Mouse (Mus musculus): ENCODE data around the gene Cacna2d1. TPM values are rescaled to one million over a fixed set of nuclear protein-coding genes. Genes with fewer than 3 reads are reported as not detected.
A peak's percentile ranks its signal among the peaks of the same experiment; 100 is the strongest.

The Cacna2d1 gene
- total RNA-seq, 2 experiments from 2014 or later = 141 to 157 TPM

DNA sequence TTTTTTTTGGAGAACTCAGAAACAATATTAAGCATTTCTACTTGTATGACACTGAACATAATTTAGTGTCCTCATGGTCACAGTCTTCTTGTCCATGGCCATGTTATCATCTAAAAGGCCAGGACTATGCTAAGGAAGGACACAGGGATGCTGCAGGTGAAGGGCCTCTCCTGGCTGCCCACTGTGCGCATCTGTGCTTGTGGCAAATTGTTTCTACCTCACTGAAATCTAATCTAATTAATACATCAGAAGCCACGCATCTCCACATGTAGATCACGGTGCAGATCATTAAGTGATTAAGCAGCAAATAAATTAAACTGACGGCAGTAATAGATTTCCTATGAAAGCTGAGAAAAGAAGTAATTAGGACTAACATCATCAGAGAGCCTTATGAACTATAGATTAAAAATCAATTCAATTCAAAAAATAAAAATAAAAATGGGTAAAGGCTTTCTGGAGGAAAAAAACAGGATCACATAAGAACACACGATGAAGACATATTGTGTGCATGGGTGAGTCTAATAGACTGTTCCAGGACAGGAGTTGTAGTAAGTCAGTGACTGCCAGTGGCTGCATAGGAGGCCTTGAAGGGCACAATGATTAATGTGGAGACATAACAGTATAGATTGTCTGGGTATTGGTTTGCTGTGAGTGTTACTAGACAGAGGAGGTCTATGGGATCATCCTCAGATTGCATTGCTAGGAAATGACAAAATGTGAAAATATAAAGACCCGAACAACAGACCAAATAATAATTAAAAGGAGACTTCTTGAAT is 318.4 kb downstream of the Cacna2d1 start:
- no peak for DNase-seq (ENCODE audit: low spot score in 2 of 2)

DNA sequence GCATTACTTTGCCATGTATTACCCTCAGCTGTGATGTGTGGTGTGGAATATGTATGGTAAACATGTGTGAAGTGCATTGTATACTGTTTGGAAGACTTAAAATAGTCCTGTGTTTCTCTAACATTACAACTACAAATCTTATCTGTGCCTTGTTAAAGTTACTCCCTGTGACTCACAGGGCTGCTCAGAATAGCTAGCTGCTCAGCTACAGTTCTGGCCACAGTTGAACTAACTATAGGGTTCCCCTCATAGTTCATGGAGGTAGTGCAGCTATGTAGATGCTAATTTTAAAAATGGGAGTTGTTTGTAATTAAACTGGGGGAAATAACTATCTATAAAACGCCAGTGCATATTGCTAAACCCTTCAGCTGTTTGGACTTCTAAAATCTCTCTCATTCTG is 319.3 kb downstream of the Cacna2d1 start:
- no peak for DNase-seq (ENCODE audit: low spot score in 2 of 2)

DNA sequence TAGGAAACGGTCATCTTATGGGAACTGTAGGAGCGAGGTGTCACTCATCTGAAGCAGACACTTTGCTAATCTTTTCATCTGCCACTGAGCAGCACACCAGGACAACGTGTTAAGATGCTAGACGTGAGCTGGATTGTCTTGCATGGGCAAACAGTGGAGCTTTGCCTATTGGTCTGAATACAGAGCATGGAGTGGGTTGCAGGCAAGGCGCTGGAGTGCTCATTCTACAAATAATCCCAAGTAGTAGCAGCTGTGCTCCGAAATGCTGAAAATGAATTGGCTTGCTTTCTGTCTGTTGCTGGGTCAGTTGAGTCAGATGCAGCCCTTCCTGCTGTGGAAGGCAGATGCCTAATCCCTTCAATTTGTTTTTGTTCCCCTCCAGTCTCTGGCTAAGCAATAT is 330.9 kb downstream of the Cacna2d1 start:
- DNase-seq (ENCODE audit: low spot score in 2 of 2) = peak in 1 of 2 experiments; percentile 21

DNA sequence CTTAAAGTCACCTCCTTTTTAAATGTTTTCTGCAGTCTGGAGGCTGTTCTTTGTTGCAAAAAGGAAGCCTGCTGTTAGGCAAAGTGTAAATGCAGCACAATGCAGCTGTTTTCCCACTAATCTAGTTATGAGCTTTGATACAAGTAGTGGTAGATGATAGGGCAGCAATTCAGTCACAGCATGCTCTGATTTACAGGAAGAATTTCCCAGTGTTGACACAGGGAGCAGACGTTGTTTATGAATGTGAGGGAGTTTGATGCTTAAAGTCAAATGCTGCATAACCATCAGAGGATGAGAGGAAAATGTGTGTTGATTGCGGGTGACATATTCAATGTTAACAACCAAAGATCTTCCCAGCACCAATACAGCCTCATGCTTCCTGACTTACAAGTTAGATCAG is 342.6 kb downstream of the Cacna2d1 start:
- DNase-seq (ENCODE audit: low spot score in 2 of 2) = no peak

DNA sequence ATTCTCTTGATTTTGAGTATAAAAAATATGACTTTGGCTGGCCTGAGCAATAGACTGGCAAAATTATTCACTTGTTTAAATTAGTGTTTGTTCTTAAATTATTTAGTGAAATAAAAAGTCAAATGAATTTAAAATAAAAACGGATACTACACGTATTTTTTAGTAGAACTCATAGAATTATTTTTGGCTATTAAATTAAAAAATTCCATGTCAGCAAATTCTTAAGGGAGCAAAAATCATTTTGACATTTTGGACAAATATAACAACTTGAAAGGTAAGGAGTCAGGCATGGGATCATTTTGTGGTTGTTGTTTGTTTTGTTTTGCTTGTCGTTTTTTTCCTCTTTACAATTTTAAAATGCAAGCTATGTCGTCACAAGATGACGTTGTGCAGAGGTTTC is 346.7 kb downstream of the Cacna2d1 start:
- DNase-seq (ENCODE audit: low spot score in 2 of 2) = no peak

DNA sequence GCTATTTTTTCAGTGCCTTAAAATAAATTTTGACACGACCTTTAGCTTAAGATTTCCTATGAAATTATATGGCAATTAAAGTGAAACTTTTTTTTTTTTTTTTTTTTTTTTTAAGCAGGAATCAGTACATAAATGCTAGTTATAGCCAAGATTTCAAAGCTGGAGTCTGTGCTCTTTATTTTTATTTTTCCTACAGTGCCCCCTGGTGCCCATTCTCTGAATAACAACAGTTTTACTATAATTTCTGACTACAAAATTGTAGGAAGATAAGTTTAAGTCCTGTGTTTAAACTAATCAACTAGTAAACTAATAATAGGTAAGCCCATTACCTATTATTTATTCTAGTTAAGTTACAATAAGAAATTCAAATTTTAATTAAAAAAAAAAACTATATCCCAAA is 358.7 kb downstream of the Cacna2d1 start:
- DNase-seq (ENCODE audit: low spot score in 2 of 2) = peak in 1 of 2 experiments; percentile 75

DNA sequence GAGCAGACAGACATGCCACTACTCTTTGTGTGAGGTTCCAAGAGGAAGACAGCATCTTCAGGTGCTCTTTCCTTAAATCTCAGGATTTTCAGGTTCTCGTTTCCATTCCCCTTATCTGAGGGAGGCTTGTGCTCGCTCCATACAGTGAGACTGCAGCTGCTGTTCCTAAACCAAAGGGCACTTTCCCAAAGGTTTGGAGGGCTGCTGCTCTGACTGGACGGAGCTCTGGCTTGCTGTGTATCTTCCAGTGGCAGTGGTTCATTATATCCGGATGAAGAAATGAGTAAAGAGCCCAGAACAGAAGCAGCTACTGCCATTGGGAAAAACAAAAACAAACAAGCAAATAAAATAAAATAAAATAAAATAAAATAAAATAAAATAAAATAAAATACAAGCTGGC is 359.3 kb downstream of the Cacna2d1 start:
- no peak for DNase-seq (ENCODE audit: low spot score in 2 of 2)

DNA sequence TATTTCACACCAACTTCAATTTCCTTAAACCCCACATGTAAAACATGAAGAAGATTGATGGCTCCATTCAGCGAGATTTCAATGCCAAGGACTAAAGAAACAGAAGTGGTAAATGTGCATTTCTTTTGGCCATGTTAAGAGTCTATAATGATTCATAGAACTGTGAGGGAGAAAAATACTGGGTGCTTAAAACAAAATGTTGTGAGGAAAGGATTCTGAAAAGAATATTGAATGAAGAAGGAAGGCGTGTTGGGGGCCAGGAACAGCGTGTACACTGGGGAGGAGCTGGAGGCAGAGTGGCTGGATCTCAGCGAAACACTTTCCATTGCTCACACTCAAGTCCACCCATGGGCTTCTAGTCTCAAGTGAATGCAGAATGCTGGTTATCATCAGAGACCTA is 360.2 kb downstream of the Cacna2d1 start:
- no peak for DNase-seq (ENCODE audit: low spot score in 2 of 2)

DNA sequence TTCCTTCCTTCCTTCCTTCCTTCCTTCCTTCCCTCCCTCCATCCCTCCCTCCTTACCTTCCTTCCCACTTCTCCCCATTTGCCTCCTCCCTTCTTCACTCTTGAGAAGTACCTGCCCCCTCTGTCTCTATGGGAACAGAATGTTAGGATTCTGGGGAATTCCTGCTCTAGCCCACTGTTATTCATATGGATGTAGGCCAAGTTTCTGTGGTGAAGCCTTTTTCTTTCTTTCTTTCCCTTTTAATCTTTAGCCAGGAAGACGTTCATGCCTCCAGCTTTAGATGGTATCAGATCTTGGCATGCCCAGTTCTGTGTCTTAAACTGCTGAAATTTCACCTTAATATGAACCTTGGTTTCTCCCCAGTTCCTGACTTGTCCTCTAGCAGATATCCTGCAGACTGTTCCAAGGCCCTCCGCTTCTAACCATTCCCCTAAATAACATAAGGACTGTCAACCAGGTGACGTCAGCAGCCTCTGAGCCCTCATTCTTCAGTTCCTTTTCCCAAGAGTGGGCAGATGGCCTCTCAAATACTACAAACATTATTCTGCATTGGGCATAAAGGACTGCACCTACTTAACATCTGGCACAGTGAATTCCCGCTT is 362.8 kb downstream of the Cacna2d1 start:
- no peak for DNase-seq (ENCODE audit: low spot score in 2 of 2)

DNA sequence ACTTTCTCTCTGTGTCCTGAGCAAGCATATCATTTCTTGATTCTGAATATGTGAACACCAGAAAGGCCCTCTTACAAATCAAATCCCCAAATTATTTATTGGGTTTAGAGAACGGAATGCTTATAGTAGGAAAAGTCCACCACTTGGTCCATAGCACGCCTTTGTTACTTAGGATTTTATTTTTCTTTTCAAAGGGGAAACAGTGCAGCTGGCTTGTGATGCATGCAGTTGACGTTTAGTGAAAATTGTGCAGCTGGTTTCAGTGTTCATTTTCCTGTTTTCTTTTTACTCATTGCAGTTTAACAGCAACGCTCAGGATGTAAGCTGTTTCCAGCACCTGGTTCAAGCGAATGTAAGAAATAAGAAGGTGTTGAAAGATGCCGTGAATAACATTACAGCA is 365.1 kb downstream of the Cacna2d1 start:
- DNase-seq (ENCODE audit: low spot score in 2 of 2) = no peak

DNA sequence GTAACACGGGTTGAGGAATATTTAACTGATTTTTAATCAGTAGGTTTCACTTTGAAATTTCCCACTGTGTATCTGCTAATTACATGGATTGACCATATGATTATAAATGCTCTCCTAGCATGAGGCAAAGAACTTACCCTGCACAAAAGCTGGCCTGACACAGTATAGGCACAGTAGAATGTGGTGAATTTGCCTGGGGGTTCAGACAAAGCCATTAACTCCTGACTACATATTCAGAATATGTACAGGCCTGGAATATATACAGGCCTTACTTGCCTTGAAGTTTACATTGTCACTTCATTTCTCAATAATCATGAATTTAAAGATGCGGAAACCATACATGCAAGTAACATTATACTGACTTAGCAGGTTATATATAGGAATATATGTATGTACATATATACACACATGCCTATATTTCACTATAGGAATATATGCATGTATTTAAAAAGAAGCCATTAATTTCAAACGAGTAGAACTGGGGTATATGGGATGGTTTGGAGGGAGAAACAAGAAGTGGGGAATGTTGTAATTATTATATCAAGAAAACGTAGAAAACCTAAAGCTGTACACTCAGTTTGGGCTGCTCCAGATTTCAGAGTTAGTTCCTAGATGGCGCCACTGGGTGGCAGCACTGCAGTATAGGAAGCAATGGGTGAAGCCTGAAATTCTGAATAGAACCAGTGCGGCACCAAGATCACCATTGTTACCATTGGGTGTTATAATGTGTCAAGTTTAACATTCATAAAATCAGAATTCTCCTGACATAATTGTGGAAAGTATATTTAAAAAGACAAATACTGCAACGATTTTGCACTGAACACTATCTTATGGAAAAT is 374.9 kb downstream of the Cacna2d1 start:
- DNase-seq (ENCODE audit: low spot score in 2 of 2) = peak; percentile 44 to 81

DNA sequence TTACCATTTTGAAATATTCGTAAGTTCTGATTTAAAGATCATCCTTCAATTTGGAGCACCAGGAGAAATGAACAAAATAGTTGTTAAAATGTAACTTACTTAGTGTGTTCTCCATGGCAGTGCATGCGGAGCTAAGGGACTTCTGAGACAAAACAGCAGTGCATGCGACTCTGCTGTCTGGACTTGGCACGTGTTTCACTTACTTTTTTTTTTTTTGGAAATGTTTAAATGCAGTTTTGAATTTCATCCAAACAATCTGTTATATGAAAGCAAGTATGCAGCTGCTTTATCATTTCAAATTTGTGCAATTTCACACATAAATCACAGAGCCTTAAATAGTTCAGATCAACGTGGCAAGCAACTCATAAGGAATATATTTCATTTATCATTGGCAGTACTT is 379.8 kb downstream of the Cacna2d1 start:
- DNase-seq (ENCODE audit: low spot score in 2 of 2) = no peak

DNA sequence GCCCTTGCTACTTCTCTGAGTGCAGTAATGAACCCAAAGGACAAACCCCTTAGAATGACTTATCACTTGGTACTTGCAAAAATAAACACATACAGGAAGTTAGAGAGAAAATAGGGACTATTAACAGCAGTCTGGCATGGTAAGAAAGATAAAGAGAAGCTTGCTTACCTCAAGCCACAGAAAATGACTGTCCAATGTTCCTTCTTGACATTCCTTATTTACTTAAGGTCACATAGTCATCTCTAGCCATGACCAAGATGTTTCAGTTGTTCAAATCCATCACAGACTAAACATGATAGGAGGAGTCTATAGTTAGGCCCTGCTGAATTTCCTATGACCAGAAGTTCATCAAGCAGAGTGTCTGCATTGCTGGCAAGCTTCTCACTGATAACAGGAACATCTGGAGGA is 381.5 kb downstream of the Cacna2d1 start:
- no peak for DNase-seq (ENCODE audit: low spot score in 2 of 2)

DNA sequence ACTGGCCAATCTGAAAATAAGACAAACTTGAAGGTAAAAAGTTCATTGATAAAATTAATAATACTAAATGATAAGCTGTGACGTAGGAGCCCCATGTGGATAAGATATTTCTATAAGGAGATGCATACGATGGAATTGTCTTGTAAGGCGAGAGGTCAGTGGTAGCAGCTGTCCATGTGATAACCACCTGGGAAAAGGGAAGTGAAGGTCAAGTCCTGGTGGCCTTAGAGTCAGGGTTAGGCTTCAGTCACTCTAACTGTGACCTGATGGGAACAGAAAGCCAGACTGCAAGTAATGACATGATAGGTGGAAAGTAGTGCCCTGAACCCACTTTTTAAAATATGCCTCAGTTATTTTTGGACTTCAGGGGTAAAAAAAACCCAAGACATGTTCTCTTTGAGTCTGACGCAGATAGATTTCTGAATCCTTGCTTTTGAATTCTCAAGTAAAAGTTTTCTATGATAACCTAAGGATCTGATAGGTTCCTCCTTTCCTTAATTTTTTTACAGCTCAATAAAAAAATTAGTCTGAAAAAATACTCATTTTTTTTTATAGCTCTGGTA is 383.3 kb downstream of the Cacna2d1 start:
- no peak for DNase-seq (ENCODE audit: low spot score in 2 of 2)

DNA sequence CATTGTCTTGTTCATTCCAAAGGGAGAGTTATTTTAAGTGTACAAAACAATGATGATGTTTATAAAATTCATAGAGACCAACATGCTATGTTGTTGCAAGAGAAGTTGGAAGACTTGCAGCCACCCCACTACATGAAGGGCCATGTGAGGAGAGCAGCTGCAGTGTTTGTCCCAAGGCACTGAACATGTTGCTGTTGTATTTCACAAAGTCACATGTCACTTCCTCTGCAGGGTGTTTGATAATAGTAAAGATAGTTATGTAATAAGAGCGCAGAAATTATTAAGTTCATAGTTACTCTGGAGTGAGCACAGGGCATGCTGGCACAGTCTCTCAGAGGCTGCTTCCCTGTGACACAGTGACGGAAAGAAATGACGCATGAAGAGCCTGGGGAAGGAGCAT is 392.1 kb downstream of the Cacna2d1 start:
- no peak for DNase-seq (ENCODE audit: low spot score in 2 of 2)

DNA sequence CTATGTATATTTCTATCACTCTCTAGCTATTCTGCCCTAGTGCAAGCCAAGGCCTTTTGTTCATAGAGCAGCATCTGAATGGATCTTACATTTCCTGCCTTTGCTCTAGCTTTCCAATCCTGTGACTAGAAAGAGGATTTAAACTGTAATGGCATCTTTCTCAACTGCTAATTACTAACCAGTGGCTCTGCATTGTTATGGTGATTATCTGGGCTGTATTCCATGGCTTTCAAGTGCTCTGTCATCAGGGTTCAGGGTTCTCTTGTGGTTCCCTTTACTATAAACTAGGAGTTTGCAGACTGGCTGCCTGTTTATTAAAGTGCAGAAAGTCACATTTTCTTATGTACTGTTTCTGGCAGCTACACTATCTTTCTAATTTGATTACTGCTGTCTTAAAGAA is 410.9 kb downstream of the Cacna2d1 start:
- DNase-seq (ENCODE audit: low spot score in 2 of 2) = no peak

DNA sequence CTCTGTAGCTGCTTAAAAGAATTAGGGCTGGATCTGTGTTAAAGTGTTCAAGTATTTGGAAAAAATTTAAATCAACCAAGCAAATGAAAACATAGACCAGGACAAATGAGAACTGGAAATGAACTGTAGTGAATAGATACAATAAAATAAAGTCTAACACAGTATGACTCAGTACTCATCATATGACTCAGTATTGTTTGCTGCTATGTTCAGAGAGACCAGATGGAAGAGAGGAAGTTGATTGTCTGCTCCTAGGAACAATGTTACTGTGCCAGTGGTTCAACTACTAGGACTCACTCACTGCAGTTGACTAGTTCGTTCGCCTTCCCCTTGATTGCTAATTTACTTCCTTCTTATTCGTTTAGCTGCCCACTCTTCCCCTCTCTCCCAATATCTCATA is 421.3 kb downstream of the Cacna2d1 start:
- peak; percentile 4 to 60 for DNase-seq (ENCODE audit: low spot score in 2 of 2)

DNA sequence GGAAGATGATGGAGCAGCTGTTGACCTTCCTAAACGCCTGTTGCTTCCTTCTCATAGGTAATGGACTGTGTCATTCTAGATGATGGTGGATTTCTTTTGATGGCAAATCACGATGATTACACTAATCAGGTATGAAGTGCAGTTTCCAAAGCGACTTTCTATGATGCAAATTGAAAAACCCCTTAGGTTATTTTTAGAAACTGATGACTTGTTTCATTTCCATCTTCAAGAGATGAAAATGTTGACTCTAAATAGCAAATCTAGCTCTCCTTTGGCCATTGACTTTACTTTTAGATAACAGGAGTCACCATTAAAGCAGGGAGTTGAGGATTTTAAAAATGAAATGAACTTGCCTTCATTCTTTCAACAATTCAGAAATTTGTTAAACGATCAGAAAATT is 423.2 kb downstream of the Cacna2d1 start:
- no peak for DNase-seq (ENCODE audit: low spot score in 2 of 2)

DNA sequence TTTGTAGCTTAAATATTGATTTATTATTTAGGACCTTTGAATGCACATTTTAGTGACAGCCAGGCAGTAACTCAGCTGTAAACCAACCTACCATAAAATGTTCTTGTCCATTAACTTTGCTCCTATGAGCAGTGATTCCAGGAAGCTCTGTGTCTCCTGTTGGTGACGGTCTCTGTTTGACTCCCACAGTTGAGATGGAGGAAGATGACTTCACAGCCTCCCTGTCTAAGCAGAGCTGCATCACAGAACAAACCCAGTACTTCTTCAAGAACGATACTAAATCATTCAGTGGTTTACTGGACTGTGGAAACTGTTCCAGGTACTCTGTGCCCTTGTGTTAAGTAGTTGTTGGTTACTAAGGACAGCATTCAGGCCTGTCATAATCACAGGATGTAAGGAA is 427.6 kb downstream of the Cacna2d1 start:
- DNase-seq (ENCODE audit: low spot score in 2 of 2) = no peak

DNA sequence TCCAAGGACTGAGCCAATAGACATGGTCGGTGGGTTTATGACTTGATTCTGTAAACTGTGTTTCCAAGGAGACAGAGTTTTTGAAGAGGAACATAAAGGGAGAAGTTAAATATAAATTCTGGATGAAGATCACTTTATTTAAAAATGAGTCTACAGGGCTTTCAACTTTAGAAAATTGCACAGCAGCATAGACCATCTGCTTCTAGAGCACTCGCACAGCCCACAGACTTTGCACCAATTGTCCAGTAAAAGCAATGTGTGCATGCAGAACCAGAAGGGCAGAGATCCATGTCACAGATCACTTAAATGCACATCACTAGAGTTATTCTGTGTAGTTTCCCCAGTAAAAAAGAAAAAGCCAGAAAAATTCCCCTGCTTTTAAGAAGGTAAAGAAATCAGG is 428.7 kb downstream of the Cacna2d1 start:
- DNase-seq (ENCODE audit: low spot score in 2 of 2) = no peak

DNA sequence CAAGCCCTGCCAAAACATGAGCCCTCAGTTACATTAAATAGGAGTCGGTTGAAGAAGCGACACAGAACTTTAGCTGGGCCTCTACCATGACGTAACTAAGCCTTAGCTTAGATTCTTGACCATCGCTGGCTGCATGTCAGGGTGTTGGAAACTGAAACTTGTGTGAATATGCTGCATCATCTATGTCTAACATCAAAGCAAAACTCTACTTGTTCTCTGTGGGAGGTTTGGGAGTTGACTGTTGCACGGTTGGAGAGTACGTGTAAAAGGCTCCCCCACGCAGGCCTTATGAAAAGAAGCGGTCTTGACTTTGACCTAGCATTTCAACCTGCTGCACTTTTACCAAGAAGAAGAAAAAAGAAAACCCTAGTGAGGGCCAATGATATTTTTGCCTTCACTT is 436.2 kb downstream of the Cacna2d1 start:
- DNase-seq (ENCODE audit: low spot score in 2 of 2) = no peak

DNA sequence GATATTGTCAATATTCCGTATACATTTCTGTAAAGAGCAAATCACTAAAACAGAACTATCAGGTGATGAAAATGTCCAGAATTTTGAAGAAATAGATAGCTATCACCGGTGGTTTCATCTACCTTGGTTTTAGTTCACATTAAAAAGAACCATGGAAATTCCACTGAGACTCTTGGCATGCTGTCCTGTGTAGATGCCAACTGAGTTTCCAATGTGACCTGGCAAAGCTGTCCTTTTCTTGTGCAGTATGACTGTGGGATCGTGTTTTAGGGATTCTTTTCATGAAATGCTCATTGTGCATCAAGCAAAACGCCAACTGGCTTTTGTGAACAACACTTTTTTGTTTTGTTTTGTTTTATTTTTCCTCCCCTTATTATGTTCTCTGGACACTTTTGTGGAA is 439.5 kb downstream of the Cacna2d1 start:
- DNase-seq (ENCODE audit: low spot score in 2 of 2) = peak in 1 of 2 experiments; percentile 21

All from layer of hippocampus, adult 18-20 months (tissue).